Mouse (Mus musculus) liver, adult 2 months (tissue): Measurements from ENCODE around the gene Rnd1. TPM values are rescaled to one million over a fixed set of nuclear protein-coding genes. Genes with fewer than 3 reads are reported as not detected.

Source experiments
- DNase-seq: peaks from one replicate; pipeline ENCODE4 v3.0.0-alpha.2; 2011; ENCODE audit warnings: low read depth, low spot score; ENCODE audit errors: extremely low read depth
- H3K27ac ChIP-seq: fragments of 200-500 bp; replicated peaks from 2 replicates; pipeline ENCODE4 v1.5.1; 2012; ENCODE audit warnings: low read depth, mild to moderate bottlenecking, control low read depth, inconsistent platforms, low read length; ENCODE audit not compliant: insufficient read depth
- H3K27me3 ChIP-seq: fragments of 200-500 bp; 2 replicates; pipeline ENCODE4 v1.6.1; 2012; ENCODE audit warnings: mild to moderate bottlenecking, moderate library complexity, low read length, inconsistent platforms; ENCODE audit not compliant: control insufficient read depth, insufficient read depth
- H3K36me3 ChIP-seq: fragments of 200-500 bp; 2 replicates; pipeline ENCODE4 v1.6.1; 2012; ENCODE audit warnings: low read length, inconsistent platforms; ENCODE audit not compliant: control insufficient read depth, insufficient read depth
- H3K4me1 ChIP-seq: fragments of 200-500 bp; 2 replicates; pipeline ENCODE4 v1.6.1; 2011; ENCODE audit warnings: low read length; ENCODE audit not compliant: control insufficient read depth, insufficient read depth
- H3K4me3 ChIP-seq: fragments of 200-500 bp; 2 replicates; pipeline ENCODE4 v1.5.1; 2011; ENCODE audit warnings: low read depth, mild to moderate bottlenecking, control low read depth, low read length, moderate library complexity; ENCODE audit not compliant: insufficient read depth
- H3K79me2 ChIP-seq: fragments of 200-500 bp; 2 replicates; pipeline ENCODE4 v1.6.1; 2012; ENCODE audit warnings: inconsistent platforms, mild to moderate bottlenecking, low read length, moderate library complexity; ENCODE audit not compliant: control insufficient read depth, insufficient read depth
- H3K9ac ChIP-seq: fragments of 200-500 bp; 2 replicates; pipeline ENCODE4 v1.6.1; 2012; ENCODE audit warnings: low read depth, mild to moderate bottlenecking, control low read depth, inconsistent platforms, low read length
- CTCF ChIP-seq: fragments of 200-500 bp; IDR thresholded peaks from 2 replicates; pipeline ENCODE4 v1.5.1; 2011; ENCODE audit warnings: low read depth, low read length, control low read depth
- POLR2A ChIP-seq: fragments of 200-500 bp; IDR thresholded peaks from 2 replicates; pipeline ENCODE4 v1.6.1; 2011; ENCODE audit warnings: low read length, control low read depth; ENCODE audit not compliant: insufficient read depth; ENCODE audit errors: extremely low read depth
- WGBS: fragments of 180-500 bp; shearing (Covaris S2); methylation state at CpG from one replicate; pipeline ENCODE4 v1.1.7; 2018; 5-methylcytosine and 5-hydroxymethylcytosine counted together
- polyA plus RNA-seq: library from polyadenylated mRNA; depleted of rRNA; stranded (reverse); fragments of >200 nt; gene quantifications from 2 replicates; pipeline ENCODE4 v1.2.3, GENCODE M21; 2012
- total RNA-seq: library from RNA; depleted of rRNA; stranded (reverse); fragments of >200 nt; gene quantifications from 2 replicates; pipeline ENCODE4 v1.2.3, GENCODE M21; 2014

Rnd1 gene
- total and polyA plus RNA-seq, 2 experiments, result 7.4 to 20.0 TPM

DNA sequence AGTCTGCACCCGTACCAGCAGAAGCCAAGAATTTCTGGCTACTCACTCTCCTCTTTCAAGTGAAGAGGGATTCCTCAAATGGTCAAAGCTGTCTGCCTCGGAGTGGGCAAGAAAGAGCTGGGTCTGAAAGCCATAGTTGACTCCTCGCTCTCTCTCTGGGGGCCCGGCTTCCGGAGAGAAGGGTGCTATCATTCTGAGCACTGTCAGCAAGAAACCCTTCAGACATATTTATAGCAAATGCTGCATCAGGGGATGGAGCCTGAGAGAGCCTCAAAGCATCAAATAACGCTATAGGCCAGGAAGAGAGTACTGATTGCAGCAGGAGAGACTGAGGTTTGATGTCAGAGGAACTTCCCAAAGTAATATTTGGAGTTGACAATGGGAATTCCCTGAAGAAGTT is 47.8 kb downstream of the Rnd1 start:
- Histone ChIP-seq H3K4me1 (no peaks in the 10 kb centered on the region), H3K4me3 (no peak overlapping the region), H3K9ac (no peak overlapping the region), H3K27ac (no peak overlapping the region), H3K36me3 (no peaks in the 10 kb centered on the region), H3K79me2 (no peaks in the 10 kb centered on the region), H3K27me3 (peaks cover 28% of the 10 kb centered on the region)
- WGBS, result 59% methylated on average over 6 of the region's 6 CpGs
- no peak for TF ChIP-seq CTCF
- DNase-seq, result no peak

DNA sequence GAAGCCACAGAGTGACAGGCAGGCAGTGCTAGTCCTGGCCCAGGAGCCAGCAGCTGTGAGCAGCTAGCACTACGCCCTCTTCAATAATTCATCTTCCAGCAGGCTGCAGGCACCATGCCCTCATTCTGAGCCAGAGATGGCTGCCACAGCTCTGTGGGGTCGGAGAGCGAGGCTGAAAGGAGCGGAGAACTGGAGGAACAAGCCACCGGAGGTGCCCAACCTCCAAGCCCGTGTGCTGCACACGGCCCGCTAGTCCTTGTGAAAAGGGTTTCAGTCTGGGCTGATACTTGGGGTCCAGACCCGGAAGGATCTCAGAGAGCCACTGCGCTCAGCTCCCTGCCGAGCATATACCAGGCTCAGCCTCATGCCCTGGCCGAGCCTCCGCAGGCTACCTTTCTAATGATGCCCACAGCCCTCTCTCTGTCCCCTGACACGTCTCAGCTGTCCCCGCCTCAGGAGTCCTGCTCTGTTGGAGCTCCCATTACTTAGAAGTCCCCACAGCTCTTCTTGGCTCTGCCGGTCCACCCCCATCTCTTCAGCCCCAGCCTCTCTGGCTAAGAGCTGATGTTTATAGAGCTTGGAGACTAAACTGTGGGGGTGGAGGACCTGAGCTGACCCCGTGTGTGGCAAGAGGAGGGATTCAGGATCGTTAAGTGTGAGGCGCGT is 48.5 kb downstream of the Rnd1 start:
- WGBS, result 27% methylated on average over 20 of the region's 20 CpGs
- H3K4me3 ChIP-seq, result no peak overlapping the region
- H3K27ac ChIP-seq, result no peak overlapping the region
- no peaks in the 10 kb centered on the region for H3K36me3 ChIP-seq
- no peaks in the 10 kb centered on the region for H3K79me2 ChIP-seq
- no peaks in the 10 kb centered on the region for H3K4me1 ChIP-seq
- H3K27me3 ChIP-seq, result peaks cover 24% of the 10 kb centered on the region
- no peak for DNase-seq
- no peak overlapping the region for H3K9ac ChIP-seq
- TF ChIP-seq POLR2A, result no peak
- TF ChIP-seq CTCF, result no peak

DNA sequence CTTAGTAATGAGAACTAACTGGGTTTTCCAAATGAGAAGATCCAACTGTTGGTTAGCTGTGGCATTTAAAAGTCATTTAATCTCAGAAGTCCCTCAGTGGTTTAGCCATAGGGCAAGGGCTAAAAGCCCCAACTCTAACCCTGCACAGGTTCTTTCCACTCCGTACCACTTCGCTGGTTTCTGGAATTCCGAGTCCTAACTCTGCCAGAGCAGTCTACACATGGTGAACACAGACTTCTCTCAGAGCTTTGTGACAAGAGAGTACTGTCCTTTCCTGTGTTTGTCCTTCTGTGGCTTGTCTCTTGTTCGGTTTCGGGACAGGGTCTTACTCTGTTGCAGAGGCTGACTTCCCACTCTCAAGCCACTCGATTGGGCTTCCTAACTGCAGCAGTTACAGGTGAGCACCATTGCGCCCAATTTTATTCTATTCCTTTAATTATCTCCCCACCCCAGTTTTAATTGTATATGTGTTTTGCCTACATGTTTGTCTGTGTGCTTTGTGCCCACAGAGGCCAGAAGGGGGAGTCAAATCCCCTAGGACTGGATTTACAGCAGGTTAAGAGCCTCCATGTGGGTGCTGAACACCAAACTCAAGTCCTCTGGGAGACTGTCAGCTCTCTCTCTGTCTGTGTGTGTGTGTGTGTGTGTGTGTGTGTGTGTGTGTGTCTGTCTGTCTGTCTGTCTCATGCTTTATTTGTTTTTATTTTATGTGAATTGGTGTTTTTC is 50.6 kb downstream of the Rnd1 start:
- H3K9ac ChIP-seq, result no peak overlapping the region
- H3K4me1 ChIP-seq, result no peaks in the 10 kb centered on the region
- no peak overlapping the region for H3K4me3 ChIP-seq
- WGBS, result 87% methylated on average over 7 of the region's 7 CpGs
- H3K79me2 ChIP-seq, result no peaks in the 10 kb centered on the region
- no peak overlapping the region for H3K27ac ChIP-seq
- no peak for DNase-seq
- no peak for TF ChIP-seq CTCF
- no peak for TF ChIP-seq POLR2A
- H3K36me3 ChIP-seq, result no peaks in the 10 kb centered on the region
- H3K27me3 ChIP-seq, result peaks cover 10% of the 10 kb centered on the region; the same call in 1 of the 2 replicates

DNA sequence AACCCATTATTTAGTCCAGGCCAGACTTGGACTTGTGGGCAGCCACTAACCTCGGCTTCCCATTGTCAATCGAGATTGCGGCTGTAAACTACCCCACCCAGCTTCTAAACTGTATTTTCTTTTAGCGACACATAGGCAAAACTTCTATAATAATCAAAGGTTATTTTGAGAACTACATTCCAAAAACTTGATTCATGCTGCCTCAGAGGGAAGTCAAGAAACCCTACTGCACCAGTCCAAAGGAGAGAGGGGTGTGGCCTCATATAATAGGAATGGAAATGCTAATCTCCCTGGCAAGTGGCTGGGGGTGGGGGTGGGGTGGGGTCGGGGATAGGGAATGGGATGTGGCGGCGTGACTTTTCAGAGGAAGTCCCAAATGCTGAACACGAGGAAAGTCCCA is 51.2 kb downstream of the Rnd1 start:
- Histone ChIP-seq H3K27me3 (peaks cover 9% of the 10 kb centered on the region; the same call in 1 of the 2 replicates), H3K36me3 (no peaks in the 10 kb centered on the region), H3K79me2 (no peaks in the 10 kb centered on the region), H3K27ac (no peak overlapping the region), H3K4me1 (no peaks in the 10 kb centered on the region), H3K4me3 (no peak overlapping the region), H3K9ac (no peak overlapping the region)
- 52% methylated on average over 8 of the region's 8 CpGs for WGBS
- TF ChIP-seq CTCF (no peak), POLR2A (no peak)
- no peak for DNase-seq

DNA sequence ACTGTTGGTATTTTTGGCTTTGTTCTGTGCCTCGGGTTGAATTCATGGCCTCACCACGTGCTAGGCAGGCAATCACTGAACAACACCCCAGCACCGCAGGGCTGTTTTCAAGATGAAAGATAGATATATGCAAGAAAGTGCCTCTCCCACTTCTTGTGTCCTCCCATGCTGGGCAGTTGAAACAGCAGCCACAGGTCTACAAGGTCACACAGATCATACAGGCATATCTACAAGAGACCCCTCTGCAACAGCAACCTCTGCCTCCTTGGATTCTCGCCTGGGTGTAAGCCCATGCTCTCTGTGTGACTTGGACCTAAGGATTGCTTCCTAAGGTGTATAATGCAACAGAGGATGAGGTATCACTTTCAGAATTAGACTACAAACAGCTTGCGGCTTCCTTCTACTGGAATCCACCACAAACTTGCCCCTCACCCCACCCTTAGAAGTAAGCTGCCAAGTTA is 53.9 kb downstream of the Rnd1 start:
- Histone ChIP-seq H3K4me3 (no peak overlapping the region), H3K36me3 (no peaks in the 10 kb centered on the region), H3K79me2 (no peaks in the 10 kb centered on the region), H3K9ac (no peak overlapping the region), H3K27ac (no peak overlapping the region), H3K4me1 (no peaks in the 10 kb centered on the region), H3K27me3 (peaks cover 1% of the 10 kb centered on the region; the same call in 1 of the 2 replicates)
- no peak for DNase-seq
- TF ChIP-seq CTCF (no peak), POLR2A (no peak)
- 63% methylated on average over 5 of the region's 5 CpGs for WGBS

DNA sequence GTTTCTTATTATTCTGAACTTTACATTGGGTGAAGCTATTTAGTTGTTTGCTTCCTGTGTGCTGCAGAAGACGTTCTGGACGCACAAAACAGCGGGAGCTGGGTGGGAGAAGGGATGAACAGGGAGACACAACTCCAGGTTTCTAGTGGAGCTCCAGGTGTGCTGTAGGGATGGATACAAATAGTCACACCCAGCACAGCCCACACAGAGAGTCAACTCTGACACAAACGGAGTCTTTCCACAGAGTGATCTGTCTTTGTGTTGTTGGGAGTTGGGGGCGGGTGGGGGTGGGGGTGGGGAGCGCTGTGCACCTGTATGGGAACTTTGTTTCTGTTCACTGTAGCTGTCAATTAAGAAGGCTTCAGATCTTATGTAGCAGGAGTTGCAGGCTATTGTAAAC is 54.5 kb downstream of the Rnd1 start:
- H3K4me1 ChIP-seq, result no peaks in the 10 kb centered on the region
- WGBS, result 46% methylated on average over 6 of the region's 6 CpGs
- no peak overlapping the region for H3K27ac ChIP-seq

More for the DNA sequence above, 54.5 kb downstream of the Rnd1 start:
- H3K9ac ChIP-seq, result no peak overlapping the region
- DNase-seq, result no peak
- no peaks in the 10 kb centered on the region for H3K36me3 ChIP-seq
- TF ChIP-seq CTCF, result no peak
- no peak for TF ChIP-seq POLR2A
- no peaks in the 10 kb centered on the region for H3K79me2 ChIP-seq
- H3K27me3 ChIP-seq, result no peaks in the 10 kb centered on the region; the same call in 1 of the 2 replicates
- no peak overlapping the region for H3K4me3 ChIP-seq
